ENCODE assay signal across 14 mouse cellular contexts in the genomic region with DNA sequence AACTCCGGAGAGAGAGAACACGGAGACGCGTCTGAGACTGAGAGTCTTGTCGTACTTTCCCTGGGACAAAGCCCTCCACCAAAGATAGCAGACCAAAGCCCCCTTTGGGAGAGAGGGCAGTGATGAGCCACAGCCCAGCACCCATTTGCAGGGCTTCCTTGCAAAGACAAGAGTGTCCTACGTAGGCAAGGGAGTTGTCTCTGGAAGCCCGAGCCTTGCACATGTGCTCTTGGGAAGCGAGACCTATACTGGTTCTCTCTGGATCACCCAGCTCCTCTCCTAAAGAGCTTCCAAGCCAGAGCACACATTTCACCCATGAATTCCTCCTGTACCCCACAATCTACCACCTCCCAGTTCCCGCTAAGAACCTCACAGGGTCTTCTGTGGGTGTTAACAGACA. TPM values are rescaled to one million over a fixed set of nuclear protein-coding genes. Genes with fewer than 3 reads are reported as not detected.
DNase-seq lines count a peak whose midpoint lies in the region; ATAC-seq and TF ChIP-seq lines count a peak whose summit lies in the region.
"Had no signal": no experiment of that assay in that cellular context is flagged by ENCODE, and none has a peak within 500 bp of the region (broad histone marks: within the 10 kb centered on the region; RNA-seq: fewer than 3 reads in every experiment).

No protein-coding gene starts in this region.

- H3K27ac ChIP-seq in layer of hippocampus, adult 2 months, result peak overlapping the region; percentile 94
- no peak overlapping the region for H3K27ac ChIP-seq in forebrain, embryonic 14.5 days (ENCODE audit: low read depth, low read length)
- no peak overlapping the region for H3K27ac ChIP-seq in midbrain, postnatal 0 days (ENCODE audit: low read depth, low read length)

- H3K27me3 ChIP-seq in forebrain, embryonic 14.5 days (replicated peaks; ENCODE audit: control insufficient read depth, insufficient read depth, low read length), result 0 out of 2 replicates have a peak, but pooled peaks cover 8% of the 10 kb centered on the region
- H3K27me3 ChIP-seq in midbrain, postnatal 0 days (ENCODE audit: insufficient read depth, low read length), result no peaks in the 10 kb centered on the region

- WGBS in forebrain, embryonic 14.5 days, result 87% methylated on average over 9 of the region's 9 CpGs
- WGBS in midbrain, postnatal 0 days, result 83% methylated on average over 9 of the region's 9 CpGs

- H3K4me3 ChIP-seq in layer of hippocampus, adult 2 months, result peak overlapping the region; percentile 83
- peak overlapping the region; percentile 51; the same call in 1 of the 2 replicates for H3K4me3 ChIP-seq in forebrain, embryonic 14.5 days (ENCODE audit: low read depth, low read length)
- peak overlapping the region; percentile 61 for H3K4me3 ChIP-seq in midbrain, postnatal 0 days (ENCODE audit: low read depth, low read length)

- DNase-seq in frontal cortex, adult 2 months (ENCODE audit: extremely low spot score in 1 of 2, low spot score in 1 of 2), result no peak
- DNase-seq in layer of hippocampus, adult 2 months (ENCODE audit: low spot score in 2 of 2), result no peak
- DNase-seq in layer of hippocampus, adult 9-10 months (ENCODE audit: low spot score), result no peak
- no peak for DNase-seq in forebrain, embryonic 14.5 days (ENCODE audit: low spot score)
- no peak for DNase-seq in midbrain, postnatal 0 days (ENCODE audit: low spot score)
- DNase-seq in ovary, adult 18-20 months (ENCODE audit: low spot score), result no peak
- no peak for DNase-seq in thymus, postnatal 14 days

- ATAC-seq in frontal cortex, adult (ENCODE audit: low TSS enrichment), result peak; percentile 48
- no peak for ATAC-seq in forebrain, embryonic 14.5 days
- ATAC-seq in midbrain, postnatal 0 days (ENCODE audit: low FRiP score), result no peak
- ATAC-seq: Patski had no signal

- no peak for TF ChIP-seq CTCF in layer of hippocampus, adult 2 months (conservative IDR thresholded peaks at IDR 0.05)
- TF ChIP-seq CTCF in midbrain, postnatal 0 days (IDR thresholded peaks at IDR 0.05), result no peak

- peak overlapping the region; percentile 88 for H3K4me2 ChIP-seq in forebrain, embryonic 14.5 days (ENCODE audit: low read length)
- H3K4me2 ChIP-seq in midbrain, postnatal 0 days (ENCODE audit: low read depth, low read length, poor library complexity, severe bottlenecking), result peak overlapping the region; percentile 81

- no peak overlapping the region; the same call in 1 of the 2 replicates for H3K9ac ChIP-seq in forebrain, embryonic 14.5 days (ENCODE audit: low read length)
- 0 out of 2 replicates have a peak overlapping the region, but pooled peaks have one; percentile 1 for H3K9ac ChIP-seq in midbrain, postnatal 0 days (replicated peaks; ENCODE audit: low read length, poor library complexity, severe bottlenecking)

- H3K4me1 ChIP-seq in forebrain, embryonic 14.5 days (ENCODE audit: control insufficient read depth, insufficient read depth, low read length), result no peaks in the 10 kb centered on the region
- H3K4me1 ChIP-seq in midbrain, postnatal 0 days (ENCODE audit: insufficient read depth, low read length), result 0 out of 2 replicates have a peak, but pooled peaks cover 4% of the 10 kb centered on the region

- H3K9me3 ChIP-seq in forebrain, embryonic 14.5 days (replicated peaks; ENCODE audit: control insufficient read depth, low read length), result no peaks in the 10 kb centered on the region
- H3K9me3 ChIP-seq in midbrain, postnatal 0 days (ENCODE audit: low read length), result no peaks in the 10 kb centered on the region

- H3K36me3 ChIP-seq in forebrain, embryonic 14.5 days (ENCODE audit: control insufficient read depth, insufficient read depth, low read length), result no peaks in the 10 kb centered on the region
- no peaks in the 10 kb centered on the region for H3K36me3 ChIP-seq in midbrain, postnatal 0 days (ENCODE audit: insufficient read depth, low read length)

RNA-seq across cellular contexts. Expression of a gene that starts 1.7 kb away (rescaled TPM):
- polyA plus RNA-seq in frontal cortex, adult 2 months (2012; rRNA removed), result 41.2 and 43.0 TPM in 2 replicates
- total RNA-seq in layer of hippocampus, adult 2 months (2021), result 10 to 100 TPM; 49.4 to 54.1 TPM
- 6.9 and 9.8 TPM in 2 replicates for polyA plus RNA-seq in forebrain, embryonic 14.5 days (2014; fragmentation: Nextera tagmentation; extraction: Ambion mirVana)
- total RNA-seq in midbrain, postnatal 0 days (2014; rRNA removed), result 10.3 and 11.3 TPM in 2 replicates
- polyA plus RNA-seq in midbrain, postnatal 0 days (2015; fragmentation: Nextera tagmentation; extraction: Ambion mirVana), result 8.8 and 9.7 TPM in 2 replicates
- polyA plus RNA-seq: C2C12 had no signal

RNA-seq across cellular contexts. Expression of a gene that starts 33.9 kb away (rescaled TPM):
- polyA plus RNA-seq in frontal cortex, adult 2 months (2012; rRNA removed), result 0.13 TPM in 1 of 2 replicates, not detected in the other
- not detected for total RNA-seq in layer of hippocampus, adult 2 months (2021)
- not detected in 2 replicates for polyA plus RNA-seq in forebrain, embryonic 14.5 days (2014; fragmentation: Nextera tagmentation; extraction: Ambion mirVana)
- 0.38 TPM in 1 of 2 replicates, not detected in the other for total RNA-seq in midbrain, postnatal 0 days (2014; rRNA removed)
- polyA plus RNA-seq in midbrain, postnatal 0 days (2015; fragmentation: Nextera tagmentation; extraction: Ambion mirVana), result not detected in 2 replicates
- total RNA-seq: heart, postnatal 10 days; layer of hippocampus, postnatal 10 days; megakaryocyte progenitor cell, adult 5-6 weeks had no signal
- polyA plus RNA-seq: C2C12; liver, embryonic 11.5 days; Patski had no signal
